Mouse (Mus musculus) midbrain, embryonic 13.5 days (tissue): ENCODE measurements around the gene Lcn5. TPM values are rescaled to one million over a fixed set of nuclear protein-coding genes. Genes with fewer than 3 reads are reported as not detected.

Experiments
- ATAC-seq: fragments of 200-750 bp; cut with Nextera tagmentation; 2 replicates; pipeline ENCODE4 v1.8.0; 2017; ENCODE audit warnings: mild to moderate bottlenecking, moderate TSS enrichment, moderate library complexity
- H3K27ac ChIP-seq: fragments of 300-500 bp; sonication (generic); 2 replicates; pipeline ENCODE4 v1.5.1; 2015; ENCODE audit warnings: inconsistent platforms, mild to moderate bottlenecking, moderate library complexity
- H3K27me3 ChIP-seq: fragments of 300-500 bp; sonication (generic); 2 replicates; pipeline ENCODE4 v1.6.1; 2015; ENCODE audit warnings: mild to moderate bottlenecking, inconsistent platforms
- H3K36me3 ChIP-seq: fragments of 300-500 bp; sonication (generic); 2 replicates; pipeline ENCODE4 v1.6.1; 2015; ENCODE audit warnings: mild to moderate bottlenecking, inconsistent platforms
- H3K4me1 ChIP-seq: fragments of 300-500 bp; sonication (generic); replicated peaks from 2 replicates; pipeline ENCODE4 v1.6.1; 2015; ENCODE audit warnings: inconsistent platforms
- H3K4me2 ChIP-seq: fragments of 300-500 bp; sonication (generic); replicated peaks from 2 replicates; pipeline ENCODE4 v1.6.1; 2015; ENCODE audit warnings: moderate library complexity, mild to moderate bottlenecking, inconsistent platforms
- H3K4me3 ChIP-seq: fragments of 300-500 bp; sonication (generic); replicated peaks from 2 replicates; pipeline ENCODE4 v1.5.1; 2015; ENCODE audit warnings: mild to moderate bottlenecking, inconsistent platforms
- H3K9ac ChIP-seq: fragments of 300-500 bp; sonication (generic); replicated peaks from 2 replicates; pipeline ENCODE4 v1.6.1; 2015; ENCODE audit warnings: mild to moderate bottlenecking, inconsistent platforms
- H3K9me3 ChIP-seq: fragments of 300-500 bp; sonication (generic); 2 replicates; pipeline ENCODE4 v1.6.1; 2016; ENCODE audit warnings: mild to moderate bottlenecking, inconsistent platforms
- WGBS: fragments of 180-500 bp; shearing (Covaris S2); methylation state at CpG from one replicate; pipeline ENCODE4 v1.1.7; 2015; 5-methylcytosine and 5-hydroxymethylcytosine counted together
- polyA plus RNA-seq: library from polyadenylated mRNA; unstranded; fragments of >200 nt; fragmentation: Nextera tagmentation; extraction: Ambion mirVana; gene quantifications from 2 replicates; pipeline ENCODE4 v1.2.1, GENCODE M21; 2015

Gene Lcn5
- polyA plus RNA-seq, 1 experiment from 2014 or later: not detected

DNA sequence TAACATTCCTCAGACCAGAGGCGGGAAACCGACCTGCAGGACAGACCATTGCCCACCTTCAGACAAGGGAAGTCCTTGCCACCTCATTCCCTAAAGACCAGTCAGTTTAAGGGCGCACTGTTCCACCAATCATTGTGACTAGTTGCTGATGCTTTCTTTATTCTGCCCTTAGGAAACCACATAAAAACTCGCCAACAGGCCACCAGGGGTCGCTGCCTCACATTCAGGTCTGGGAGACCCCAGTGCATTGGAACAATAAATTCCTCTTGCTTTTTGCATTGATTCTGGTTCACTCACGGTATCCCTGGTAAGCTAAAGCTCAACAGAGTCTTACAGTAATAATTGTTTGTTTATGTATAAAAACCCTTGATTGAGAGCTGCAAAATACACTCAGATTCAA, 17.9 kb upstream of the Lcn5 start:
- 24% methylated on average over 6 of the region's 6 CpGs for WGBS

DNA sequence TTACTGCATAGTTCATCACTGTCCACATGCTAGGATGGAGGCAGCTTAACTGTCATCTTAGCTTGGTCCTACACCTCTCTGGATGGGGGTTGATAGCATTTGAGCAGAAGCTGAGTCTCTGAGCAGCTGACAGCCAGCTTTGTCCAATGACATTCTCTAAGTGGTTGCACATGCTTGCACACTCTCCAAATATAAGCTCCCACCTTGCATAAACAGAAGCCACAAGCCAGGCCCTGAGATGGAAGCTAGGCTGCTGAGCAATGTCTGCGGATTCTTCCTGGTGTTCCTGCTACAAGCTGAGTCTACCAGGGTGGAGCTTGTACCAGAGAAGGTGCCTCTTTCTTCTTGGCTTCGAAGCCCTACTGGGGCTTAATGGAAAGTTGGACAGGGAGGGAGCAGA, 4.8 kb upstream of the Lcn5 start, which contains the start of gene Lcn8:
Gene Lcn8 (plus strand): TSS at position 219 of the 400 bp plus-strand sequence.
- no peak for ATAC-seq
- Histone ChIP-seq H3K4me2 (no peak within 1 kb of the TSS), H3K4me1 (no peaks in the 10 kb centered on the region), H3K9ac (no peak within 1 kb of the TSS), H3K36me3 (no peaks in the 10 kb centered on the region), H3K27ac (no peak within 1 kb of the TSS), H3K27me3 (no peaks in the 10 kb centered on the region), H3K4me3 (no peak within 1 kb of the TSS), H3K9me3 (no peaks in the 10 kb centered on the region)
- WGBS: 76% methylated on average over 2 of the region's 2 CpGs

More for the DNA sequence above, 17.9 kb upstream of the Lcn5 start:
- no peaks in the 10 kb centered on the region for H3K27me3 ChIP-seq
- no peak for ATAC-seq
- no peaks in the 10 kb centered on the region for H3K36me3 ChIP-seq
- no peak overlapping the region for H3K4me3 ChIP-seq
- H3K4me1 ChIP-seq: no peaks in the 10 kb centered on the region
- no peak overlapping the region for H3K27ac ChIP-seq
- H3K9ac ChIP-seq: no peak overlapping the region
- H3K9me3 ChIP-seq: no peaks in the 10 kb centered on the region
- no peak overlapping the region for H3K4me2 ChIP-seq

DNA sequence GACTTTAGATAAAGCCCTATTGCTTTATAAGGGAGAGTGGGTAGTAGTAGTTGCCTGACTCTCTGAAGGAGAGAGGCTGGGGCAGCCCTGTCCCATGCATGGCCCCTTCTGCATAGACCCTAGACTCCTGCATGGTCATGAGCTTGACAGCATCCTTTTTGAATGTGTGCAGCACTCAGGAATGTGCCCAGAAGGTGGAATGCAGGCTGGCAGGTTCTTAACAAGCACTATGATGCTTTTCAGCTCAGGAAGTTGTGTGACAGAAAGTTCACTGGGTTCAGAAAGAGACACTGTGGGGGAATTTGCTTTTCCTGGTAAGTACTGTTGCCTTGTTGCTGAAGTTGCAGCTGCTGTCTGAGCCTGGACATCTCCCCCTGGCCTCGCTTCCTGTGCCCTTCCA, 3.2 kb upstream of the Lcn5 start:
- no peaks in the 10 kb centered on the region for H3K9me3 ChIP-seq
- H3K4me1 ChIP-seq: no peaks in the 10 kb centered on the region
- ATAC-seq: no peak
- H3K9ac ChIP-seq: no peak overlapping the region
- H3K27me3 ChIP-seq: no peaks in the 10 kb centered on the region
- no peak overlapping the region for H3K27ac ChIP-seq
- no peaks in the 10 kb centered on the region for H3K36me3 ChIP-seq
- WGBS: 68% methylated on average over 1 of the region's 1 CpGs
- no peak overlapping the region for H3K4me2 ChIP-seq
- H3K4me3 ChIP-seq: no peak overlapping the region

DNA sequence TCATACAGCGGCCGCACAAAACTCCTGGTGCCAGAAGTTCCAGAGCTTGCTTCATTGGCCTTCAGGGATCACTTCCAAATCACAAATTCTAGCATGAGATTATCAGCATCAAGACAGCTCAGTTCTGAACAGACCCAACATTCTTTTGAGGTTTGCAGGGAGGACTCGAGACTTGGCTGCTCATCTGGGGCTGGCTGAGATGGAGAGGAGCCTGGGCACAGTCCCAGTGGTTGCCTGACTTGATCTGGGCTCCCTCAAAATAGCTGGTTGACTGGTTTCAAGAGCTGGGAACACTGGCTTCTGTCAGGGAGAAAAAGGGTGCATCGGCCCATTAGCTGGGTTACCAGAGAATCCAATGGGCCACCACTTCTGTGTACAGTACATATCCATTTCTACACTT, 1.1 kb upstream of the Lcn5 start:
- no peak overlapping the region for H3K4me3 ChIP-seq
- H3K9me3 ChIP-seq: no peaks in the 10 kb centered on the region
- 85% methylated on average over 4 of the region's 4 CpGs for WGBS
- H3K27ac ChIP-seq: no peak overlapping the region
- no peak overlapping the region for H3K9ac ChIP-seq
- no peak for ATAC-seq
- no peaks in the 10 kb centered on the region for H3K27me3 ChIP-seq
- no peaks in the 10 kb centered on the region for H3K36me3 ChIP-seq
- H3K4me1 ChIP-seq: no peaks in the 10 kb centered on the region
- no peak overlapping the region for H3K4me2 ChIP-seq

DNA sequence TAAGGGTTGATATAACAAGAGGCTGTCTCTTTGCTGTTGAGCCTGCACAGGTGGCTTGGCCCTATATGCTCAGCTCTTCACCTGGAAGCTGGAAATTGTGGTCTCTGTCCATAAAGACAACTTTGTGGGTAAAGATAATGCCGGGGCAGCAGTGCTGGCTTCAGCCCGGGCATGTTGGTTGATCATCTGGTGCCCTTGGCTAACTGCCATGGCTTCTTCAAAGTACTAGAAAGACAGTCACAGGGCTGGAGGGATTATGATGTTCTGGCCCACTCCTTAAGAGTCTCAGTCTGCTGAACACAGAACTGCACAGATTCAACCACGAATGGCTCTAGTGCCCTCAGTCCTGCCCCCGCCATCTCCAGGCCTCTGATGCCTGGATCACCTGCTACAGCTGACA, 506 bp upstream of the Lcn5 start:
- Histone ChIP-seq H3K9me3 (no peaks in the 10 kb centered on the region), H3K4me3 (no peak overlapping the region), H3K9ac (no peak overlapping the region), H3K4me2 (no peak overlapping the region), H3K36me3 (no peaks in the 10 kb centered on the region), H3K27me3 (no peaks in the 10 kb centered on the region), H3K4me1 (no peaks in the 10 kb centered on the region), H3K27ac (no peak overlapping the region)
- 91% methylated on average over 4 of the region's 4 CpGs for WGBS
- no peak for ATAC-seq

DNA sequence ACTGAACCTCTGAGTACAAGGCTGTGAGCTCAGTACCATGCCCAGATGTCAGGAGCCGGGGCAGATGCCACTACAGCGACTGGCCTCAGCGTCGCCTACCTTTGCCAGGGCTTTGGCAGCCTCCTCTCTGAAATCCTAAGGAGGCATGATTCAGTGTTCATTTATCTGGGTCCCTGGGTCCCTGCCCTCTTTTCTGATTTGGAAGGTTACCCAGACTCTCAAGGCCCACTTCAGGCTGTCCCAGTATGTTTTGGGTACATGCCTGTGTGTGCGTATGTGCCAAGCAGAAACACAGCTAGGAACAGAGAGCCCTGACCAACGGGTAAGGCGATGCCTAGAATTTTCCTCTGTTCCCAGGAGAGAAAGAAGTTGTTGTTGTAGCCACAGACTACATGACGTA, 2.5 kb downstream of the Lcn5 start:
- Histone ChIP-seq H3K4me2 (no peak overlapping the region), H3K27me3 (no peaks in the 10 kb centered on the region), H3K4me3 (no peak overlapping the region), H3K4me1 (no peaks in the 10 kb centered on the region), H3K9me3 (no peaks in the 10 kb centered on the region), H3K36me3 (no peaks in the 10 kb centered on the region), H3K27ac (no peak overlapping the region), H3K9ac (no peak overlapping the region)
- no peak for ATAC-seq
- 90% methylated on average over 8 of the region's 8 CpGs for WGBS

DNA sequence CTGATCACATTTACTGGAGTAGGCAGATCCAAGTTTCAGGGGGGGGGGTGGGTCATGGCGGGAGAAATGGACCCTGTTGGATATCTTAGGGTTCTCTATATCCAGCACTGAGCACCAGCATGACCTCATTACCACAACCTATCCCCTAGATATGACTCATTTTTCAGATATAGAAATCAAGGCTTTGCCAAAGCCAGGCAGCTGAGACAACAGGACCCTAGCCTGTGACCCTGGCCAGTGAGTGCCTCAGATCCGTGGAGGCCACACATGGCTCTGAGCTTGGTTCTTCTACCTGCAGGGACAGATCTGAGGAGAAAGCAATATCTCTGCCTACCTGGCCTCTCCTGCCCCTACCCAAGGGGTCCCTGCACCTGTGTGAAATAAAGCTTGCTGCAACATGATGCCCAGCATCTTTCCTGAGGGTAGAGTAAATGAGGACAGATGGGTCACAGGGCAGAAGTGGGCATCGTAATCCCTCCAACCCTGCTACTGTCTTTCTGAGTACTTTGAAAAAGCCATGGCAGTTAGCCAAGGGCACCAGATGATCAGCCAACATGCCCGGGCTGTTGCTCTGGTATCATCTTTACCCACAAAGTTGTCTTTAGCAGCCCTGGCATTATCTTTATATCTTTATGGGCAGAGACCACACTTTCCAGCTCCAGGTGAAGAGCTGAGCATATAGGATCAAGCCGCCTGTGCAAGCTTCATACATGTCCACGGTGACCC, 3.7 kb downstream of the Lcn5 start:
- Histone ChIP-seq H3K36me3 (no peaks in the 10 kb centered on the region), H3K9ac (no peak overlapping the region), H3K4me3 (no peak overlapping the region), H3K4me2 (no peak overlapping the region), H3K4me1 (no peaks in the 10 kb centered on the region), H3K9me3 (no peaks in the 10 kb centered on the region), H3K27ac (no peak overlapping the region), H3K27me3 (no peaks in the 10 kb centered on the region)
- 85% methylated on average over 6 of the region's 6 CpGs for WGBS
- no peak for ATAC-seq

DNA sequence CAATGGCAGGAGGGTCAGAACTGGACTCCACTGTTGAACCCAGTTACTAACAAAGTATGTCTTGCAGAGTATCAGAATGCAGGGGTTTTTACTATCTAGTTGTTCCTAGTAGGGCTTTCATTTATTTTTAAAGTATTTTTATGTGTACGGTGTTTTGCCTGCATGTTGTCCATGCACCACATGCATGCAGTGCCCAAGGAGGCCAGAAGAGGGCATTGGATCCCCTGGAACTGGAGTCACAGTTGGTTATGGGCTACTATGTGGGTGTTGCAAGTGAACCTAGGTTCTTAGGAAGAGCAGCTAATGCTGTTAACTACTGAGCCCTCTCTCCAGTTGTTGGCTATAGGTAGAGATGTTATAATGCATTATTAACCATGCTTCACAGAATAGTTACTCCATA, 5.8 kb downstream of the Lcn5 start:
- H3K9ac ChIP-seq: no peak overlapping the region
- no peak overlapping the region for H3K27ac ChIP-seq
- H3K27me3 ChIP-seq: no peaks in the 10 kb centered on the region
- ATAC-seq: no peak
- no peaks in the 10 kb centered on the region for H3K36me3 ChIP-seq
- WGBS: 76% methylated on average over 1 of the region's 1 CpGs
- H3K4me3 ChIP-seq: no peak overlapping the region
- H3K4me2 ChIP-seq: no peak overlapping the region
- H3K4me1 ChIP-seq: no peaks in the 10 kb centered on the region
- H3K9me3 ChIP-seq: no peaks in the 10 kb centered on the region

DNA sequence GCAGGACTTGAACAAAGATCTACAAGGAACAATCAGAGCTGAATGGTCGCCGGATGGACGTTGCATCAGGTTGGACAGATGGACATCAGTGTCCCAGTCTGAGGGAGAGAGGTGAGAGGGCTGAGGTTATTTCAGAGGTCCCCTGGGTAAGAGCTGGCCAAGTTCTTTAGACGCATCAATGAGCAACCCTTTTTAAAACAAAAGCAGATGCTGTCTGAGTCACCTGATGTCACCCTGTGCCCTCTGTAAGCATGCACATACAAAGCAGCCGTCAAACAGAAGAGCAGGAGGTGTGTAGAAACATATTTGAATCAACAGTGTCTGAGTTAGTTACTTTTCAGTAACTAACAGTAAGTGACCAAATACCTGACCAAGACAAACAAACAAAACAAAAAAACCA, 6.4 kb downstream of the Lcn5 start:
- no peak overlapping the region for H3K4me3 ChIP-seq
- H3K9ac ChIP-seq: no peak overlapping the region
- no peak overlapping the region for H3K27ac ChIP-seq
- 83% methylated on average over 5 of the region's 5 CpGs for WGBS
- no peaks in the 10 kb centered on the region for H3K9me3 ChIP-seq
- ATAC-seq: no peak
- H3K36me3 ChIP-seq: no peaks in the 10 kb centered on the region
- no peak overlapping the region for H3K4me2 ChIP-seq
- H3K27me3 ChIP-seq: no peaks in the 10 kb centered on the region
- no peaks in the 10 kb centered on the region for H3K4me1 ChIP-seq

DNA sequence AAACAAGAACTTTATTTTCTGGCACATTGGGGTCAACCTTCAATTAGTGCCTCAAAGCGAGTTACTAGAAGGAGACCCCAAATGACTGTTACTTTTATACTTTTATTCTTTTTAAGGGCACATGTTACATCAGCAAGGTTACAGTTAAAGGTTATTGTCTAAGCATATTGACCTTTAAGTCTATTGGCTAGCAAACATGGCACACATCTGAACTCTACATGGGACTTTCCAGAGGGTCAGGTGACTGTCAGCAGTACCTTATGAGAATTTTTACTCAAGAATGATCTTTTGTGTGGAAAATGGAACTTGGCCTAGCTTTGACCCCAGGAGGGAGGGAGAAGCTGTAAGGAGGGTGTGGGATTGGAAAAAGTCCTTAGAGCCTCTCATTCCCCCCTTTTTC, 8.8 kb downstream of the Lcn5 start:
- 71% methylated on average over 1 of the region's 1 CpGs for WGBS
- Histone ChIP-seq H3K9ac (no peak overlapping the region), H3K36me3 (no peaks in the 10 kb centered on the region), H3K27me3 (no peaks in the 10 kb centered on the region), H3K4me2 (no peak overlapping the region), H3K9me3 (no peaks in the 10 kb centered on the region), H3K4me3 (no peak overlapping the region), H3K27ac (no peak overlapping the region), H3K4me1 (no peaks in the 10 kb centered on the region)
- ATAC-seq: no peak

DNA sequence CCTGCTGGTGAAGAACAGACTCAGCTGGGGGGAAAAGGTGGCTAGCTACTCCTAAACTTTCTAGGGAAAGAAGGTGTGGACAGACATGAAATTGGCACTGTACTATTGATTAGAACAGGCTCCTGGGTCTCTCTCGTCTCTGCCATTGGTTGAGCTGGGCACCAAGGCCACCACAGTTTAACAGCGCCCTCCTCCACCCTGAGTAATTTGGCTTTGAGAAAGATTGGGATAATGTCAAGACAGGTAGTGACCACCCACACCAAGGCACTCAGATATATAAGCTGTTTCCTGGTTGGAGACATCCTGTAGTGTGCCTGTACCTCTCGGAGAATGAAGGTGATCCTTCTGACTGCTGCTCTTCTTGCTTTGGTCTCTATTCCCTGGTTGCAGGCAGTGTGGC, 18.7 kb downstream of the Lcn5 start, which contains the start of gene Lcn6:
Gene Lcn6 (plus strand): TSS at position 301 of the 400 bp plus-strand sequence.
- no peak for ATAC-seq
- Histone ChIP-seq H3K27ac (no peak within 1 kb of the TSS), H3K36me3 (no peaks in the 10 kb centered on the region), H3K4me3 (no peak within 1 kb of the TSS), H3K4me1 (no peaks in the 10 kb centered on the region), H3K9ac (no peak within 1 kb of the TSS), H3K9me3 (no peaks in the 10 kb centered on the region), H3K27me3 (no peaks in the 10 kb centered on the region), H3K4me2 (no peak within 1 kb of the TSS)
- WGBS: 93% methylated on average over 3 of the region's 3 CpGs

DNA sequence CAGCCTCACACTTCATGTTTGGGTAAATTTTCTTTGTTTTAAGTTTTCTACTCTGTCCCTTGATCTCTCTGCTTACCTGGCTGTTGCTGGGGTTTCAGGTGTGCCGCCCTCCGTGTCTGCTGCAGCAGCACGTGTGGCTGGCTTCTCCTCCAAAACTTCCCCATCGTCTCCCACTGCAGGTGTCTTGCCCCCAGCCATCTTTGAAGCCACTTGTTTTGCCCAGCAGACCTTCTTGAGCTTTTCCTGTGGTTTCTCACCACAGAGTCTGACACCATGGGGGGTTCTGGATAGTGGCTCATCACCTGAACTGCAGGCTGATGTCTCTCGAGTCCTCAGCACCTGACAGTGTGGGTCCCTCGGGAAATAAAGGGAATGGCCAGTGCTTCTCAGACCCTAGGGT, 21.8 kb downstream of the Lcn5 start:
- no peaks in the 10 kb centered on the region for H3K36me3 ChIP-seq
- no peak overlapping the region for H3K4me3 ChIP-seq
- no peak overlapping the region for H3K4me2 ChIP-seq
- no peaks in the 10 kb centered on the region for H3K9me3 ChIP-seq
- H3K27ac ChIP-seq: no peak overlapping the region
- no peaks in the 10 kb centered on the region for H3K4me1 ChIP-seq
- H3K9ac ChIP-seq: no peak overlapping the region
- no peak for ATAC-seq
- 87% methylated on average over 6 of the region's 6 CpGs for WGBS
- H3K27me3 ChIP-seq: no peaks in the 10 kb centered on the region

DNA sequence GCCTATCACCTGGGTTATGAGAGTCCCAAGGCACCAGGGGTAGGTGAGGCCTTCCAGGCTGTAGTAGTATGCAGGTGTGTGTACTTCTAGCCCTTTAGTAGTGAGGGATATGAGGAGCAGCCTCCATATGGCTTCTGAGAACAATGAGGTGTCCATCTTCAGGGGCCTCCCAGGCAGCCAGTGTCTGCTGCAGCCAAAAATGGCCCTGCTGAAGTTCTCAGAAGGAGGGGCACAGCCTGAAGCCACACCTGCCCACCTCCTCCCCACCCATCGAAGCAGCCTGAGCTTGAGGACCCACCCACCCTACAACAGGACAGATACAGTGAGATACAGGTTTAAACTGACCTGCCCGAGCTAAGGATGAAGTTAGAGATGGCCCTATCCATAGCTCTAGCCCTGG, 24.7 kb downstream of the Lcn5 start, which contains the start of gene Lcn10:
Gene Lcn10 (plus strand): TSS at position 301 of the 400 bp plus-strand sequence.
- Histone ChIP-seq H3K27ac (no peak within 1 kb of the TSS), H3K27me3 (no peaks in the 10 kb centered on the region), H3K9ac (no peak within 1 kb of the TSS), H3K4me1 (no peaks in the 10 kb centered on the region), H3K9me3 (no peaks in the 10 kb centered on the region), H3K36me3 (no peaks in the 10 kb centered on the region), H3K4me3 (no peak within 1 kb of the TSS), H3K4me2 (no peak within 1 kb of the TSS)
- no peak for ATAC-seq
- 72% methylated on average over 2 of the region's 2 CpGs for whole genome bisulfite sequencing
